Mouse (Mus musculus) kidney, postnatal 4 days (tissue): Measurements from ENCODE around the gene Slc22a18.

ENCODE experiments used
- DNase-seq, 2 experiments: peaks; one replicate each; pipeline ENCODE4 v3.0.0; 2021; ENCODE audit warnings: mixed read lengths in 2 of 2

The Slc22a18 gene

GRCm38 (mm10) chr7:143473347-143474101, at the start of gene Slc22a18:
TSS of gene Slc22a18 (plus strand) at chr7:143473736.
- DNase-seq: peak; percentile 47 to 68

- peak; percentile 39 to 54 for DNase-seq
These were observed 45.3 kb upstream of the Slc22a18 start for GRCm38 (mm10) chr7:143428142-143428813.

GRCm38 (mm10) chr7:143428814-143429499, 44.6 kb upstream of the Slc22a18 start:
- peak in 1 of 2 experiments; percentile 30 for DNase-seq

GRCm38 (mm10) chr7:143432631-143433030, 40.9 kb upstream of the Slc22a18 start:
- no peak for DNase-seq

DNA sequence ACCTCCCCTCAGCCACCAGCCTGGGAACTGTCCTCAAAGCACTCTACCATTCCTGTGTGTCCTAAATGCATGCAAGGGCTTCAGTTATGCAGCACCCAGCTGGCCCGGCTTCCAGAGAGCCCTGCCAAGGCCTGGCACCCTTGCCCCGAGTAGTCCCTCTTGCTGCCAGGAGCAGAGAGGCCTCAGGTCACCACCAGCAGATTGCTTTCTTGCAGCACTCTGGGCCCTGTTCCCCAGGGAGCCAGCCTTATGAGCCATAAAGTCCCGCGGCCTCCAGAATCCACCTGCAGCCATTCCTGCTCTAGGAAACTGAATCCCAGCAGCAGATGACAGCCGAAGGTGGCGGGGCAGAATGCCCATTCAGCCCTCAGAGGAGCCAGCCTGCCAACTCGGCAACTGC, 40.2 kb upstream of the Slc22a18 start:
- DNase-seq: no peak

GRCm38 (mm10) chr7:143437231-143437893, 36.2 kb upstream of the Slc22a18 start:
- peak in 1 of 2 experiments; percentile 34 for DNase-seq

DNA sequence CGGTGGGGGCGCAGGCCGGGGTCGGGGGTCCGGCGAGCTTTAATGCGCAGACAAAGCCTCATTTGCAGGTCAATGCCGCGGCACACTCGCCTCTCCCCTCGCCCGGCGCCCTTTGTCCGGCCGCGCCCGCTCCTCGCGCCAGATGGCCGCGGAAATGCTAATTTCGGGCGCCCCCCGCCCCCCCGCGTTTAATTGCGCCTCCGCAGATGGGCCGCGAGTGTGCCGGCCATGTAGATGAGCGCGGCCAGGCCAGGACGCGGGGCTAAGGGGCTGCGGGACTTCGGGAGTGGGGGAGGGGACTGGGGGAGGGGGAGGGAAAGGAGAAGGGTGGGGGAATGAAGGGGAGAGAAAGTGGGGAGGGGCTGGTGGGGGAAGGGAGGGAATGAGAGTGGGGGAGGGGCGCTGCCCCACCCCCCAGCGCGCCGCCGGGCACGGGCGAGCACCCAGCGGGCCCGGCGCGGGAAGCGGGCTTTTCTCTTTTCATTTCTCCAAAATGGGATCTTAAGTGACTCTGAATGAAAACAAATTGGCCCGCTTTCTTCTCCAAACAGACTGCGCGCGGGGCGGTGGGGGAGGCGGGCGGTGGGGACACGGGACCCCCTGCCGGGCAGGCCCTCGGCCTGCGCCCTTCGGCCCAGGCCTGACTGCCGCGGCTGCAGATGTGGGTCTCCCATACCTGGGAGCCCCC, 35.5 kb upstream of the Slc22a18 start:
- peak; percentile 65 to 76 for DNase-seq

DNA sequence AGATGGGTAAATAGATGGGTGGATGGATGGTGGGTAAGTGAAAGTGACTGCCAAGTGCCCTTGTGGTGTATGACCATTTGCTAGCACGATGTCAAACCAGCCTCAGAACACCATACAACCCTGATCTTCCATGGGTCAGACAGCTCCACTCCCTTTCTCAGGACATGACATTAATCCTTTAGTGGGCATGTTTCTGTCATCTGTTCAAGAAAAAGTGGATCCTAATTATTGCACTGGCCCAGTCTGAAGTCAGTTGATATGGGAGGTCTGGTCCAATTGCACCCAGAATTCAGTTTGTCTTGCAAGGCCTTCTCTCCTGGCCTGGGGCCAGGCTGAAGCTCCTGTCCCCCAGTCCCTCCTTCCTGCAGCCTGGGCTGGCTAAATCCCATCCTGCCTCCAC, 34.6 kb upstream of the Slc22a18 start:
- DNase-seq: no peak

- no peak for DNase-seq
These were observed 29.0 kb upstream of the Slc22a18 start for GRCm38 (mm10) chr7:143444580-143444954.

DNA sequence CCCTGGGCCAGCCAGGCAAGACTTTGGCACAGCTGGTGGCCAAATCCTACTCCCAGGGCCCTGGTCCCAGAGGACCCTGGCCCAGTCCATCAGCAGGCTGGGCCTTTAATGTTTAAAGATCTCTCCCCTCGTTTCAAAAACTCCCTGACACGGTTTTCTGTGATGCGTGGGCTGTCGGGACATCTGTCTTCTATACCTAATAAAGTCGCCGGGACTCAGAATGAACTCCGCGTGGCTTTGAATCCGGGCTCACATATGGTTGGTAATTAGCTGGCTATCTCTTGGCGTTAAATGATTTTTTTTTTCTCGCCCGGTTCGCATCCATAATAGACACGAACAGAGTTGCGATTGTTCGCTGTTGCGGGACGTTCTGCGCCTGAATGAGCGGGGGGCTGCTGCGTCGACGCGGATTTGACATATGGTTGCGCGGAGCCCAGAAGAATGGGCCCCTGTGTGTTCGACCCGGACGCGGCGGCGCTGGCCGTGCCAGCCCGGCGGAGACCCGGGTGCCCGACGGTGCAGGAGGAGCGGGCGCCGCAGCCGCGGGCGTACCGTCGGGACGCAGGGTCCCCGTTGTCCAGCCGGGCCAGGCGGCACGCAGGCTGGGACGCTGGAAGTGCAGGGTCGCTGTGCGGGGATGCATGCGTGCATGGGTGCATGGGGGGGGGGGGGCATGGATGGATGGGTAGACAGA, 28.4 kb upstream of the Slc22a18 start:
- DNase-seq: peak in 1 of 2 experiments; percentile 38

DNA sequence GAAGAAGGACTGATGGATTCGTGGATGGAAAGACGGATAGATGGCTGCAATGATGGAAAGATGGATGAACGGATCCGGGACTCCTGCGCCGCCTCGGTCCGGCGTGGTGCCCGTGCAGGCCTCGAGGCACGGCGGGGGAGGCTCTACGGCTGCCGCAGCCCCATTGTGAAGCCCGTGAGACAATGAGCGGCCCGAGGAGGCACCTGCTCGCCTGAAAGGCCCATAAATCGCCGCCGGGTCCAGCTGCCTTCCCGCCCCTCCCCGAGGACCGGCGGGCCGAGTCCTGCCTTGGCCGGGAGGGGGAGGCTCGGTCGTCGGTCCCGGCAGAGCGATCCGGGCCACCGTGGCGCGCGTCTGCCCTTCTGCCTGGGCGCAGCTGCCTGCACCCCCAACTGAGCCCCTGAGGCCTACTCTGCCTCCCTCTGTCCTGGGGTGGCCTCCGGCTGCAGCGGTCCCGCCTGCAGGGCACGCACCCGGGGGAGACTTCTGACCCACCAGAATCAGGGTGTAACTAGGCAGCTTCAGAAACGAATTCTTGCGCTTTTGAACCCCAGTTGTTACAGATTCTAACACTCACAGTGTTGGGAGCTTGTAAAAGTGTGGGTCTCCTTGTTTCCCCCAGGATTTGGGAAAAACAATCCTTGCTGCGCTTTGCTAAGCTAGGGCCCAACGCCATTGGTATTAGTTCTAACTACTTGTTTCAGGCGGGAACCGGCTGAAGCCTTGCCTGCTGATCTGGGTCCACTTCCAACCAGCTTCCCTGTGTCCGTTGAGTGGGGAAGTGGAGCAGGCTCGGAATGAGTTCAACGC, 27.7 kb upstream of the Slc22a18 start:
- peak; percentile 46 to 61 for DNase-seq

GRCm38 (mm10) chr7:143447130-143447529, 26.4 kb upstream of the Slc22a18 start:
- DNase-seq: no peak

DNA sequence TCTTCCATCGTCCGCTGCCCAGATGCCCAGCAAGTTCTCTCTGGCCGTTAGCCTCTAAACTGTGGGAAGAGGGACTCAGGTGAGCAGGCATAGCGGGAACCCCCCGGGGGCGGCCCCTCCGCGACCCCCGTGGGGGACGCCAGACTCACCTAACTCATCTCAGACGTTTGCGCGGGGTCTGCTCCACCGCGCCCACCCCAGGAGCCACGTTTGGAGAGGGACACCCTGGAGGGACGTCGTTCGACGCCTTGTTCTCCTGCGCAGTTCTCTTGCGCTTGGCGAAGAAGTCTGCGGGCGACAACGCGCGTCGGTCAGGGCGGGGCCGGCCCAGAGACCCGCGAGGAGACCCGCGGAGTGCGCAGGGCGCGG, 14.6 kb upstream of the Slc22a18 start:
- DNase-seq: no peak

GRCm38 (mm10) chr7:143459332-143460211, 14.0 kb upstream of the Slc22a18 start:
- peak; percentile 66 to 71 for DNase-seq

DNA sequence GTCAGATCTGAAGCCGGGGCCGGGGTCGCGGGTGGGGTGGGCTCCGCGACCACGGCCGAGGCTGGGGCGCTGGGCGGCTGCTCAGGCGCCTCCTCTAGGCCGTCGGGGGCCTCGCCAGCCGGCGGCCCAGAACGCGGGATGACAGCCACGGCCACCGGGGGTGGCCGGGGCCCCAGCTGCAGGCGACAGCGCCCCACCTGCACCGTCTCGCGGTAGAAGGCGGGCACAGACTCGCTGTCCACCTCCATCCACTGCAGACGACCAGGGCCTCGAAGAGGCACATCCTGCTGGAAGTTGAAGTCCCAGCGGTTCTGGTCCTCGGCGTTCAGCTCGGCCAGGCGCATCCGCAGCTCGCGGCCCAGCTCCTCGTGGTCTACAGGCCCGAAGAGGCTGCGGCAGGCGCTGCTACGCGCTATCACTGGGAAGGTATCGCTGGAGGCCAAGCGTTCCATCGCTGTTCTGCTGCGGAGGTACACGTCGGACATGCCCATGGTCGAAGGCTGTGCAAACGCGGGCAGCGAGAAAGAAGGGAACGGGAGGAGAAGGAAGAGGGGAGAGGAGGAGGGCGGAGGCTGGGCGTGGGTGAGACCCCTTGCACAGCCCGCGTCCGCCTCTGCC, 13.2 kb upstream of the Slc22a18 start:
- peak; percentile 34 to 57 for DNase-seq

DNA sequence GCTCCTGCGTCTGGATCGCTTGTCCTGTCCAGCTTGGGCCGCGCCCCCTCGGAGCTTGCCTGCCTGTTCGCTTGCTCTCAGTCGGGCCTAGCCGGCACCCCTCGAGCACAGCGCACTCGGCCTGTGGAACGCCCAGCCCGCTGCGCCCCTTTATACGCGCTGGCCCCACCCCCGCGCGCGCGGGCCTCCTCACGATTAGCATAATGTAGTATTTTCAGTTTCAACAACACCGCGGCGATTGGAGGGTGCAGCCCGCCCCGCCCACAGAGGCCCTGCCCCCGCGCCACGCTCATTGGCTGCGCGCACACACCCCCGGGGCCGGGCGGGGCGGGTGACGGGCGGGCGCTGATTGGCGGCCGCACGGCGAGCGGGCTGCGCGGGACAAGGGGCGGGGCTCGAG, 12.7 kb upstream of the Slc22a18 start, which contains the start of gene Cdkn1c:
Gene Cdkn1c (minus strand): TSS at position 177 of the 400 bp plus-strand sequence.
- peak; percentile 92 to 95 for DNase-seq

- DNase-seq: no peak
These were observed 12.2 kb upstream of the Slc22a18 start for GRCm38 (mm10) chr7:143461294-143461870.

DNA sequence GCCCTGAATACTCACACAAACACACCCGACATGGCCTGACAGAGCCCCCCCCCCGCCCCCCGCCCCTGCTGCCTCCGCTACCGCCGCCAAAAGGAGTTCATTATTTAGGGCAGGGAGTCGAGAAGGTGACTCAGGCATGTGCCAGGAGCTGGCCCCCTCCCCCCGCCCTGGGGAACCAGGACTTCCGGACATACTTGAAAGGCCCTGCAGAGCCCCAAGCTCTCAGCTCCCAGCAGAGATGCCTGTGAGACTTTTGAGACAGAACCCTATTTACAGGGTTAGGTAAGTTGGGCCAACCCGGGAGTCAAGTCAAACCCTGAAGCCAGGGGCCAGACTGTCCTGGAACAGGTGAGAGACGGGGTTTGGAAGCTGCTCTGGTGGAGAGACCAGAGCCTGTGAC, 11.6 kb upstream of the Slc22a18 start:
- peak in 1 of 2 experiments; percentile 45 for DNase-seq

DNA sequence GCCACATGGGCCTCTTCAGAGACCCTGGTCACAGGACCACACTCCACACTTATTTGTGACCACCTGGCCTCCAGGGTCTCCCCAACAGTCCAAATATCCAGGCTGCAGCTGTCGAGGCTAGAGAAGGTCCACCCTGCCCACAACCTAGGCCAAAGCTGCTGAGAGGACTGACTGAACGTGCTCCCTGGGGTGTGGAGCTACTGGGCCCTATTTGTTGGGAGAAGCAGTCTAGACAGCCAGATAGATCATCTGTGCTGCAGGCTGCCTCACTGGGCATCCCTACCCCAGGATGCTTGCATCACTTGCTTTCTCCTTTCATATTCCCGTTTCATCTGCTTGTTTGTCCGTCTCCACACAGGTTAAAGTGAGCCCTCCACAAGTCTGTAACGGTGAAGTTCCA, 11.0 kb upstream of the Slc22a18 start:
- DNase-seq: no peak
